In genomic region chr1:43507809-43508208, GRCm38 (mm10) we compare ENCODE assay signal across 19 mouse cellular contexts.
"Had no signal": no experiment of that assay in that cellular context is flagged by ENCODE, and none has a peak within 500 bp of the region (broad histone marks: within the 10 kb centered on the region; RNA-seq: fewer than 3 reads in every experiment).

No protein-coding gene starts in this region.

- ATAC-seq: intestine, embryonic 15.5 days; liver, postnatal 0 days; lung, postnatal 0 days; midbrain, embryonic 15.5 days had no signal

- H3K4me2 ChIP-seq: intestine, embryonic 15.5 days; limb, embryonic 13.5 days; lung, embryonic 14.5 days; midbrain, embryonic 12.5 days; midbrain, embryonic 15.5 days; neural tube, embryonic 13.5 days had no signal

- H3K4me3 ChIP-seq: intestine, embryonic 15.5 days; limb, embryonic 10.5 days; limb, embryonic 13.5 days; midbrain, embryonic 12.5 days; midbrain, embryonic 15.5 days; neural tube, embryonic 13.5 days had no signal

- H3K9ac ChIP-seq: intestine, embryonic 15.5 days; limb, embryonic 13.5 days; liver, embryonic 14.5 days; liver, postnatal 0 days; lung, embryonic 14.5 days; midbrain, embryonic 12.5 days; midbrain, embryonic 15.5 days; neural tube, embryonic 13.5 days had no signal

- H3K27ac ChIP-seq: intestine, embryonic 15.5 days; limb, embryonic 10.5 days; liver, embryonic 14.5 days; midbrain, embryonic 12.5 days; midbrain, embryonic 15.5 days; neural tube, embryonic 13.5 days had no signal

- DNase-seq: kidney, adult 11 months; kidney, adult 8-10 months; kidney, postnatal 14 days; kidney, postnatal 4 days; layer of hippocampus, adult 9-11 months; liver; liver, postnatal 0 days; lung, embryonic 14.5 days; retina, postnatal 1 day; thymus, adult 2 months; thymus, postnatal 25 days had no signal

- H3K36me3 ChIP-seq: intestine, embryonic 15.5 days; midbrain, embryonic 15.5 days had no signal

- H3K9me3 ChIP-seq: intestine, embryonic 15.5 days; limb, embryonic 10.5 days; limb, embryonic 13.5 days; midbrain, embryonic 15.5 days; neural tube, embryonic 13.5 days had no signal

- H3K27me3 ChIP-seq: intestine, embryonic 15.5 days; limb, embryonic 13.5 days; midbrain, embryonic 12.5 days; midbrain, embryonic 15.5 days; neural tube, embryonic 13.5 days had no signal
